Mouse (Mus musculus) megakaryocyte, embryonic 14.5 days (primary cell): ENCODE results near the gene Hax1. TPM values are rescaled to one million over a fixed set of nuclear protein-coding genes. Genes with fewer than 3 reads are reported as not detected.

Source experiments
- H3K27me3 ChIP-seq: replicated peaks from 2 replicates; pipeline ENCODE3; 2012; ENCODE audit warnings: inconsistent platforms
- H3K36me3 ChIP-seq: replicated peaks from 2 replicates; pipeline ENCODE3; 2012; ENCODE audit warnings: low read length, inconsistent platforms, mixed read lengths
- H3K4me1 ChIP-seq: 2 replicates; pipeline ENCODE4 v1.6.1; 2012; ENCODE audit warnings: inconsistent platforms
- H3K4me3 ChIP-seq: replicated peaks from 2 replicates; pipeline ENCODE3; 2012; ENCODE audit warnings: moderate library complexity, mild to moderate bottlenecking, inconsistent platforms
- H3K9me3 ChIP-seq: 2 replicates; pipeline ENCODE4 v1.6.1; 2012; ENCODE audit warnings: inconsistent platforms
- FLI1 ChIP-seq: IDR thresholded peaks from 2 replicates; pipeline ENCODE4 v1.6.1; 2012; ENCODE audit warnings: low read length, inconsistent platforms, mixed read lengths
- GATA1 ChIP-seq: IDR thresholded peaks from 3 replicates; pipeline ENCODE4 v1.6.1; 2012; ENCODE audit warnings: mixed read lengths, low read length, inconsistent platforms, borderline replicate concordance
- polyA plus RNA-seq: library from polyadenylated mRNA; stranded (reverse); fragments of >175 nt; gene quantifications from 2 replicates; pipeline ENCODE4 v1.2.3, GENCODE M21; 2012; ENCODE audit warnings: low replicate concordance; ENCODE audit not compliant: insufficient read depth

Gene Hax1
- polyA plus RNA-seq, 1 experiment, result 58.1 TPM

- Histone ChIP-seq H3K9me3 (no peaks in the 10 kb centered on the region), H3K36me3 (peaks cover 4% of the 10 kb centered on the region), H3K4me1 (peaks cover 36% of the 10 kb centered on the region), H3K27me3 (peaks cover 1% of the 10 kb centered on the region), H3K4me3 (peak overlapping the region; percentile 1)
- TF ChIP-seq GATA1, result no peak
These were observed 10.8 kb downstream of the Hax1 start for GRCm38 (mm10) chr3:89987822-89988221.

- peak overlapping the region; percentile 0 for H3K4me3 ChIP-seq
These were observed 11.4 kb downstream of the Hax1 start for GRCm38 (mm10) chr3:89987211-89987610.

GRCm38 (mm10) chr3:89982426-89982825 is 16.2 kb downstream of the Hax1 start:
- peaks cover 13% of the 10 kb centered on the region for H3K4me1 ChIP-seq

More at GRCm38 (mm10) chr3:89987211-89987610, 11.4 kb downstream of the Hax1 start:
- H3K36me3 ChIP-seq, result peaks cover 4% of the 10 kb centered on the region
- H3K9me3 ChIP-seq, result no peaks in the 10 kb centered on the region; the same call in 1 of the 2 replicates
- no peak for TF ChIP-seq FLI1
- no peak for TF ChIP-seq GATA1
- peaks cover 1% of the 10 kb centered on the region for H3K27me3 ChIP-seq
- peaks cover 36% of the 10 kb centered on the region for H3K4me1 ChIP-seq

GRCm38 (mm10) chr3:89976859-89977258 is 21.7 kb downstream of the Hax1 start:
- TF ChIP-seq FLI1 (no peak), GATA1 (no peak)
- Histone ChIP-seq H3K27me3 (peaks cover 14% of the 10 kb centered on the region), H3K4me3 (no peak overlapping the region), H3K36me3 (no peaks in the 10 kb centered on the region), H3K4me1 (peaks cover 35% of the 10 kb centered on the region), H3K9me3 (peaks cover 3% of the 10 kb centered on the region; the same call in 1 of the 2 replicates)

More at GRCm38 (mm10) chr3:89982426-89982825, 16.2 kb downstream of the Hax1 start:
- no peak for TF ChIP-seq FLI1
- no peaks in the 10 kb centered on the region for H3K36me3 ChIP-seq
- peaks cover under 1% of the 10 kb centered on the region; the same call in 1 of the 2 replicates for H3K9me3 ChIP-seq
- peaks cover 12% of the 10 kb centered on the region for H3K27me3 ChIP-seq
- H3K4me3 ChIP-seq, result no peak overlapping the region

- peaks cover 39% of the 10 kb centered on the region for H3K4me1 ChIP-seq
- no peaks in the 10 kb centered on the region for H3K36me3 ChIP-seq
- TF ChIP-seq FLI1 (no peak), GATA1 (no peak)
- H3K9me3 ChIP-seq, result no peaks in the 10 kb centered on the region
- peaks cover 25% of the 10 kb centered on the region for H3K27me3 ChIP-seq
- no peak overlapping the region for H3K4me3 ChIP-seq
These were observed 30.1 kb downstream of the Hax1 start for GRCm38 (mm10) chr3:89968509-89968908.

- Histone ChIP-seq H3K36me3 (no peaks in the 10 kb centered on the region), H3K4me3 (no peak overlapping the region), H3K4me1 (peaks cover 52% of the 10 kb centered on the region), H3K9me3 (no peaks in the 10 kb centered on the region), H3K27me3 (peaks cover 27% of the 10 kb centered on the region)
- TF ChIP-seq FLI1 (no peak), GATA1 (no peak)
These were observed 31.6 kb downstream of the Hax1 start for GRCm38 (mm10) chr3:89966946-89967345.

GRCm38 (mm10) chr3:89965972-89966371 is 32.6 kb downstream of the Hax1 start:
- TF ChIP-seq FLI1, result no peak
- TF ChIP-seq GATA1, result no peak
- Histone ChIP-seq H3K9me3 (no peaks in the 10 kb centered on the region), H3K36me3 (no peaks in the 10 kb centered on the region), H3K27me3 (peaks cover 29% of the 10 kb centered on the region), H3K4me3 (no peak overlapping the region), H3K4me1 (peaks cover 57% of the 10 kb centered on the region)

- H3K9me3 ChIP-seq, result no peaks in the 10 kb centered on the region
- no peak for TF ChIP-seq GATA1
- no peak for TF ChIP-seq FLI1
- no peak overlapping the region for H3K4me3 ChIP-seq
- H3K4me1 ChIP-seq, result peaks cover 61% of the 10 kb centered on the region
- peaks cover 30% of the 10 kb centered on the region for H3K27me3 ChIP-seq
- no peaks in the 10 kb centered on the region for H3K36me3 ChIP-seq
These were observed 33.0 kb downstream of the Hax1 start for GRCm38 (mm10) chr3:89965557-89965956.

GRCm38 (mm10) chr3:89963926-89964739 is 34.4 kb downstream of the Hax1 start:
- Histone ChIP-seq H3K4me3 (peak overlapping the region; percentile 95), H3K36me3 (peaks cover 11% of the 10 kb centered on the region), H3K27me3 (peaks cover 39% of the 10 kb centered on the region), H3K4me1 (peaks cover 71% of the 10 kb centered on the region), H3K9me3 (no peaks in the 10 kb centered on the region)
- TF ChIP-seq GATA1 (no peak), FLI1 (no peak)

GRCm38 (mm10) chr3:89963221-89963763 is 35.3 kb downstream of the Hax1 start, which contains the start of gene Atp8b2:
Gene Atp8b2, minus strand, starts transcription at chr3:89963508.
- peaks cover 72% of the 10 kb centered on the region for H3K4me1 ChIP-seq
- peaks cover 40% of the 10 kb centered on the region for H3K27me3 ChIP-seq
- H3K9me3 ChIP-seq, result no peaks in the 10 kb centered on the region
- H3K36me3 ChIP-seq, result peaks cover 19% of the 10 kb centered on the region
- TF ChIP-seq FLI1 (no peak), GATA1 (no peak)
- H3K4me3 ChIP-seq, result peak within 1 kb of the TSS; percentile 95

- peaks cover 75% of the 10 kb centered on the region for H3K4me1 ChIP-seq
- H3K4me3 ChIP-seq, result peak overlapping the region; percentile 95
- TF ChIP-seq GATA1 (no peak), FLI1 (no peak)
- H3K27me3 ChIP-seq, result peaks cover 39% of the 10 kb centered on the region
- no peaks in the 10 kb centered on the region for H3K9me3 ChIP-seq
- H3K36me3 ChIP-seq, result peaks cover 24% of the 10 kb centered on the region
These were observed 35.8 kb downstream of the Hax1 start for GRCm38 (mm10) chr3:89962751-89963220.
